ENCODE assay signal across 9 mouse cellular contexts in genomic region chr1:118759141-118759932, GRCm38 (mm10).
DNase-seq lines count a peak whose midpoint lies in the region; ATAC-seq and TF ChIP-seq lines count a peak whose summit lies in the region.
"Had no signal": no experiment of that assay in that cellular context is flagged by ENCODE, and none has a peak within 500 bp of the region (broad histone marks: within the 10 kb centered on the region; RNA-seq: fewer than 3 reads in every experiment).

No protein-coding gene starts in this region.

- no peak overlapping the region for H3K27ac ChIP-seq in forebrain, postnatal 0 days (ENCODE audit: low read depth, low read length)
- H3K27ac ChIP-seq in hindbrain, embryonic 14.5 days = no peak overlapping the region
- H3K27ac ChIP-seq: lung, embryonic 15.5 days had no signal

- no peaks in the 10 kb centered on the region for H3K4me1 ChIP-seq in forebrain, postnatal 0 days (ENCODE audit: insufficient read depth)
- 0 out of 2 replicates have a peak, but pooled peaks cover 3% of the 10 kb centered on the region for H3K4me1 ChIP-seq in hindbrain, embryonic 14.5 days (replicated peaks; ENCODE audit: control insufficient read depth, insufficient read depth, low read length)
- H3K4me1 ChIP-seq: lung, embryonic 15.5 days had no signal

- H3K9me3 ChIP-seq in forebrain, postnatal 0 days (ENCODE audit: low read length) = no peaks in the 10 kb centered on the region
- no peaks in the 10 kb centered on the region for H3K9me3 ChIP-seq in hindbrain, embryonic 14.5 days (ENCODE audit: control insufficient read depth, low read length)
- H3K9me3 ChIP-seq: lung, embryonic 15.5 days had no signal

- H3K27me3 ChIP-seq in forebrain, postnatal 0 days (ENCODE audit: insufficient read depth, low read length) = no peaks in the 10 kb centered on the region
- H3K27me3 ChIP-seq in hindbrain, embryonic 14.5 days (ENCODE audit: control insufficient read depth, insufficient read depth, low read length) = no peaks in the 10 kb centered on the region
- H3K27me3 ChIP-seq: lung, embryonic 15.5 days had no signal

- 28% methylated on average over 7 of the region's 7 CpGs for WGBS in forebrain, postnatal 0 days
- 31% methylated on average over 7 of the region's 7 CpGs for WGBS in hindbrain, embryonic 14.5 days

- no peak overlapping the region for H3K4me3 ChIP-seq in forebrain, postnatal 0 days (ENCODE audit: low read depth, low read length)
- no peak overlapping the region for H3K4me3 ChIP-seq in hindbrain, embryonic 14.5 days (replicated peaks; ENCODE audit: low read length)
- H3K4me3 ChIP-seq: lung, embryonic 15.5 days had no signal

- H3K36me3 ChIP-seq in forebrain, postnatal 0 days (ENCODE audit: insufficient read depth) = no peaks in the 10 kb centered on the region
- H3K36me3 ChIP-seq in hindbrain, embryonic 14.5 days (replicated peaks; ENCODE audit: control insufficient read depth, insufficient read depth) = no peaks in the 10 kb centered on the region
- H3K36me3 ChIP-seq: lung, embryonic 15.5 days had no signal

- ATAC-seq in forebrain, postnatal 0 days = peak; percentile 91
- ATAC-seq in hindbrain, embryonic 14.5 days (ENCODE audit: low FRiP score) = peak; percentile 83
- ATAC-seq in inflammation-experienced regulatory T-cells, adult 6 months = no peak

- DNase-seq in Muller cell, postnatal 12 days (ENCODE audit: inconsistent ontology term) = peak; percentile 73
- peak; percentile 52 for DNase-seq in cerebellum, adult 11-12 months
- DNase-seq in forebrain, postnatal 0 days = peak; percentile 92
- DNase-seq in hindbrain, embryonic 14.5 days (ENCODE audit: low spot score) = peak; percentile 93
- DNase-seq in layer of hippocampus, postnatal 14 days (ENCODE audit: low spot score in 2 of 2) = peak; percentile 87 to 94
- DNase-seq in lung, postnatal 36 days = peak; percentile 89
- DNase-seq in right cerebral cortex, postnatal 14 days = peak; percentile 87

- TF ChIP-seq CTCF in forebrain, postnatal 0 days (IDR thresholded peaks at IDR 0.05; ENCODE audit: low read depth) = peak; percentile 94

- H3K9ac ChIP-seq in forebrain, postnatal 0 days = no peak overlapping the region
- H3K9ac ChIP-seq in hindbrain, embryonic 14.5 days = no peak overlapping the region
- H3K9ac ChIP-seq: lung, embryonic 15.5 days had no signal

- H3K4me2 ChIP-seq in forebrain, postnatal 0 days (ENCODE audit: low read depth) = no peak overlapping the region
- no peak overlapping the region for H3K4me2 ChIP-seq in hindbrain, embryonic 14.5 days (replicated peaks)
- H3K4me2 ChIP-seq: lung, embryonic 15.5 days had no signal
